Mouse (Mus musculus): Measurements from ENCODE around the gene Mbnl2. TPM values are rescaled to one million over a fixed set of nuclear protein-coding genes. Genes with fewer than 3 reads are reported as not detected.

Mbnl2 gene
- polyA plus RNA-seq, 1 experiment from 2014 or later, result 142 TPM

DNA sequence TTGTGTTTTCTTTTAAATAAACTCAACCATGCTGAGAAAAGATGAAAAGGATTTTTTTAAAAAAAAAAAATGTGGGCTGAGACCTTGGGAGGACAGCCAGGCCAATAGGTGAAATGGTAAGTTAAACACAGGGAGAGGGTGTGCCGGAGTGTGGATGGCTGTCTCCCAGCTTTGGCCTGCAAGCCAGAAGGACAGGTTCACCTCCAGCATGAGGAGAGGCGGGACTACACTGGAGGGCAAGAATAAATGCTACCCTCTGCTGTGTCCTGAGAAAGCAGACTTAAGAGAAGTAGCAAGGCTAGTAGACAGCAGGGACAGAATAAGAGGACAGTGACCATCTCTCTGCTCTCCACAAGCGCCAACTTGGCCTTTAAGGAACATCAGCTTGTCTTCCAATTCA is 130.1 kb downstream of the Mbnl2 start:
- Histone ChIP-seq H3K4me2 (ENCODE audit: low read depth, low read length) (no peak overlapping the region), H3K9me3 (replicated peaks; ENCODE audit: control insufficient read depth, low read length) (no peaks in the 10 kb centered on the region), H3K4me1 (ENCODE audit: control insufficient read depth, insufficient read depth, low read length) (no peaks in the 10 kb centered on the region), H3K27ac (ENCODE audit: low read length) (no peak overlapping the region), H3K4me3 (ENCODE audit: low read length) (no peak overlapping the region), H3K9ac (ENCODE audit: low read length) (no peak overlapping the region), H3K27me3 (ENCODE audit: control insufficient read depth, insufficient read depth, low read length) (no peaks in the 10 kb centered on the region), H3K36me3 (ENCODE audit: control insufficient read depth, insufficient read depth) (peaks cover 33% of the 10 kb centered on the region)
- 72% methylated on average over 3 of the region's 3 CpGs for whole genome bisulfite sequencing
- ATAC-seq (replicated peaks; ENCODE audit: extremely low read depth, insufficient read depth, low FRiP score), result no peak

GRCm38 (mm10) chr14:120406271-120406670 is 130.8 kb downstream of the Mbnl2 start:
- no peak for ATAC-seq (replicated peaks; ENCODE audit: extremely low read depth, insufficient read depth, low FRiP score)
- H3K36me3 ChIP-seq (ENCODE audit: control insufficient read depth, insufficient read depth), result peaks cover 33% of the 10 kb centered on the region
- 64% methylated on average over 6 of the region's 6 CpGs for WGBS

GRCm38 (mm10) chr14:120406820-120407219 is 131.4 kb downstream of the Mbnl2 start:
- WGBS, result 55% methylated on average over 8 of the region's 8 CpGs
- Histone ChIP-seq H3K27me3 (ENCODE audit: control insufficient read depth, insufficient read depth, low read length) (no peaks in the 10 kb centered on the region), H3K4me3 (ENCODE audit: low read length) (no peak overlapping the region), H3K9me3 (replicated peaks; ENCODE audit: control insufficient read depth, low read length) (no peaks in the 10 kb centered on the region), H3K4me1 (ENCODE audit: control insufficient read depth, insufficient read depth, low read length) (no peaks in the 10 kb centered on the region), H3K9ac (ENCODE audit: low read length) (no peak overlapping the region), H3K27ac (ENCODE audit: low read length) (no peak overlapping the region), H3K4me2 (ENCODE audit: low read depth, low read length) (no peak overlapping the region), H3K36me3 (ENCODE audit: control insufficient read depth, insufficient read depth) (peaks cover 34% of the 10 kb centered on the region)
- no peak for ATAC-seq (replicated peaks; ENCODE audit: extremely low read depth, insufficient read depth, low FRiP score)

More at GRCm38 (mm10) chr14:120406271-120406670, 130.8 kb downstream of the Mbnl2 start:
- Histone ChIP-seq H3K4me2 (ENCODE audit: low read depth, low read length) (no peak overlapping the region), H3K9ac (ENCODE audit: low read length) (no peak overlapping the region), H3K9me3 (replicated peaks; ENCODE audit: control insufficient read depth, low read length) (no peaks in the 10 kb centered on the region), H3K4me1 (ENCODE audit: control insufficient read depth, insufficient read depth, low read length) (no peaks in the 10 kb centered on the region), H3K27me3 (ENCODE audit: control insufficient read depth, insufficient read depth, low read length) (no peaks in the 10 kb centered on the region), H3K27ac (ENCODE audit: low read length) (no peak overlapping the region), H3K4me3 (ENCODE audit: low read length) (no peak overlapping the region)

- peaks cover 35% of the 10 kb centered on the region for H3K36me3 ChIP-seq (ENCODE audit: control insufficient read depth, insufficient read depth)
- ATAC-seq (replicated peaks; ENCODE audit: extremely low read depth, insufficient read depth, low FRiP score), result no peak
- no peak overlapping the region for H3K27ac ChIP-seq (ENCODE audit: low read length)
Measured at GRCm38 (mm10) chr14:120409854-120410253, 134.4 kb downstream of the Mbnl2 start.

GRCm38 (mm10) chr14:120416886-120417285 is 141.4 kb downstream of the Mbnl2 start:
- Histone ChIP-seq H3K4me2 (ENCODE audit: low read depth, low read length) (no peak overlapping the region), H3K9me3 (replicated peaks; ENCODE audit: control insufficient read depth, low read length) (no peaks in the 10 kb centered on the region), H3K27me3 (ENCODE audit: control insufficient read depth, insufficient read depth, low read length) (no peaks in the 10 kb centered on the region), H3K27ac (ENCODE audit: low read length) (no peak overlapping the region), H3K4me3 (ENCODE audit: low read length) (no peak overlapping the region), H3K4me1 (ENCODE audit: control insufficient read depth, insufficient read depth, low read length) (no peaks in the 10 kb centered on the region), H3K36me3 (ENCODE audit: control insufficient read depth, insufficient read depth) (peaks cover 33% of the 10 kb centered on the region), H3K9ac (ENCODE audit: low read length) (no peak overlapping the region)
- WGBS, result 60% methylated on average over 9 of the region's 9 CpGs
- ATAC-seq (replicated peaks; ENCODE audit: extremely low read depth, insufficient read depth, low FRiP score), result no peak

More at GRCm38 (mm10) chr14:120409854-120410253, 134.4 kb downstream of the Mbnl2 start:
- H3K4me1 ChIP-seq (ENCODE audit: control insufficient read depth, insufficient read depth, low read length), result no peaks in the 10 kb centered on the region
- no peak overlapping the region for H3K9ac ChIP-seq (ENCODE audit: low read length)
- H3K4me2 ChIP-seq (ENCODE audit: low read depth, low read length), result no peak overlapping the region
- no peaks in the 10 kb centered on the region for H3K27me3 ChIP-seq (ENCODE audit: control insufficient read depth, insufficient read depth, low read length)
- H3K4me3 ChIP-seq (ENCODE audit: low read length), result no peak overlapping the region
- H3K9me3 ChIP-seq (replicated peaks; ENCODE audit: control insufficient read depth, low read length), result no peaks in the 10 kb centered on the region
- 91% methylated on average over 10 of the region's 10 CpGs for WGBS

DNA sequence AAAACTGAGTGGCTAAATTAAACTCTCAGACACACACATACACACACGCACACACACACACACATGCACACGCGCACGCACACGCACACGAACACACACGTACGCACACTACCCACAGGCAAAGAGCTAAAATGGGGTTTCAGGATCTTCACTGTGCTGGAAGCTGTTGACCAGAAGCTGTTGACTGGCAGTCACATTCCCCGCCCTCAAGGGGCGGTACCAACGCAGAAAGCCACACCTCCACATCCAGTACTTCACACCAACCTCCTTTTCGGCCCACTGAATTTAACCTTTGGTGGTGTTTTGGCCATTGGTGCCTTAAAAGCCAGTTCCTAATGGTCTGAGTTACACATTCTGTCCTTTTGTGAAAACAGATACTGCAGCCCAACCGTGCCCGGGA is 143.5 kb downstream of the Mbnl2 start:
- Histone ChIP-seq H3K4me1 (ENCODE audit: control insufficient read depth, insufficient read depth, low read length) (no peaks in the 10 kb centered on the region), H3K36me3 (ENCODE audit: control insufficient read depth, insufficient read depth) (peaks cover 44% of the 10 kb centered on the region), H3K9ac (ENCODE audit: low read length) (no peak overlapping the region), H3K9me3 (replicated peaks; ENCODE audit: control insufficient read depth, low read length) (no peaks in the 10 kb centered on the region), H3K4me3 (ENCODE audit: low read length) (no peak overlapping the region), H3K27ac (ENCODE audit: low read length) (no peak overlapping the region), H3K4me2 (ENCODE audit: low read depth, low read length) (no peak overlapping the region), H3K27me3 (ENCODE audit: control insufficient read depth, insufficient read depth, low read length) (no peaks in the 10 kb centered on the region)
- no peak for ATAC-seq (replicated peaks; ENCODE audit: extremely low read depth, insufficient read depth, low FRiP score)
- 75% methylated on average over 14 of the region's 14 CpGs for WGBS

- Histone ChIP-seq H3K36me3 (ENCODE audit: control insufficient read depth, insufficient read depth) (peaks cover 44% of the 10 kb centered on the region), H3K9ac (ENCODE audit: low read length) (no peak overlapping the region), H3K4me1 (ENCODE audit: control insufficient read depth, insufficient read depth, low read length) (no peaks in the 10 kb centered on the region), H3K27ac (ENCODE audit: low read length) (no peak overlapping the region), H3K4me3 (ENCODE audit: low read length) (no peak overlapping the region), H3K4me2 (ENCODE audit: low read depth, low read length) (no peak overlapping the region), H3K9me3 (replicated peaks; ENCODE audit: control insufficient read depth, low read length) (peaks cover 14% of the 10 kb centered on the region), H3K27me3 (ENCODE audit: control insufficient read depth, insufficient read depth, low read length) (no peaks in the 10 kb centered on the region)
- WGBS, result 79% methylated on average over 5 of the region's 5 CpGs
- no peak for ATAC-seq (replicated peaks; ENCODE audit: extremely low read depth, insufficient read depth, low FRiP score)
Measured at GRCm38 (mm10) chr14:120428497-120428896, 153.0 kb downstream of the Mbnl2 start.

DNA sequence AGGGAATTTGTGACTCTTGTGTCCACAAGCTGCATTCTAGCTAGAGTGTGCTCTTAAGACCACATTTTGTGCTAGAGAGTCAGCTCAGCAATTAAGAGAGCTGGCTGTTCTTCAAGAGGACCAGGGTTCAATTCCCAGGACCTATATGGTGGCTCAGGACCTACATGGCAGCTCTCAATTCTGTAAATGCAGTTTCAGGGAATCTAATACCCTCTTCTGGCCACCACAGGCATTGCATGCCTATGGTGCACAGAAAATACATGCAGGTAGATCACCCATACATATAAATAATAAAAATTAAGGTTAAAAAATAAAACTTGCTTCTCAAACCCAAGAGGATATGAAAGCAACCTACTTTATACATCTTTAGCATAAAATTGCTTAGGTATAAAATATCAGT is 157.3 kb downstream of the Mbnl2 start:
- Histone ChIP-seq H3K9ac (ENCODE audit: low read length) (no peak overlapping the region), H3K4me2 (ENCODE audit: low read depth, low read length) (no peak overlapping the region), H3K27me3 (ENCODE audit: control insufficient read depth, insufficient read depth, low read length) (no peaks in the 10 kb centered on the region), H3K9me3 (replicated peaks; ENCODE audit: control insufficient read depth, low read length) (no peaks in the 10 kb centered on the region), H3K27ac (ENCODE audit: low read length) (no peak overlapping the region), H3K36me3 (ENCODE audit: control insufficient read depth, insufficient read depth) (peaks cover 18% of the 10 kb centered on the region), H3K4me3 (ENCODE audit: low read length) (no peak overlapping the region), H3K4me1 (ENCODE audit: control insufficient read depth, insufficient read depth, low read length) (no peaks in the 10 kb centered on the region)
- ATAC-seq (replicated peaks; ENCODE audit: extremely low read depth, insufficient read depth, low FRiP score), result no peak

DNA sequence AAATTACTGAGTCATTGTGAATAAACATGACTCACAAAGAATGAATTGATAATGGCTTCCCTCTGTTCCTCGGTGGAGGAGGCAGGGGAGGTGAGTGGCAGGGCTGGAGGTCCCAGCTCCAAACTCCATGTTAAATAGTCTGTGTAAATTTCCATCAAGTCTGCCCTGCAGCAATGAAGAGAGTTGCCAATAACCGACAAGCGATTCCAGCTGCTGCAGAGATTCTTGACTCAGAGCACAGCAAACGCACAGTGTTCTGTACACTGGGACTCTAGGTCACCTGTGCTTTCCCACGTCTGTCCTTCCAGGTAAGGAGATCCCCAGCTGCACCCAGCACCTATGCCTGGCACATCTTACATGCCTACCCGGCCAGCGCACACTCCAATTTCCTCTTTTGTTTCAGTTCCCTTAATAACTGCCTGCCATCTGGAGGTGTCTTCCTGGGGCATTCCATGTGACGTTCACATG is 158.5 kb downstream of the Mbnl2 start:
- Histone ChIP-seq H3K27ac (ENCODE audit: low read length) (no peak overlapping the region), H3K4me3 (ENCODE audit: low read length) (no peak overlapping the region), H3K36me3 (ENCODE audit: control insufficient read depth, insufficient read depth) (peaks cover 17% of the 10 kb centered on the region), H3K9me3 (replicated peaks; ENCODE audit: control insufficient read depth, low read length) (no peaks in the 10 kb centered on the region; the same call in 1 of the 2 replicates), H3K4me2 (ENCODE audit: low read depth, low read length) (no peak overlapping the region), H3K9ac (ENCODE audit: low read length) (no peak overlapping the region), H3K27me3 (ENCODE audit: control insufficient read depth, insufficient read depth, low read length) (no peaks in the 10 kb centered on the region), H3K4me1 (ENCODE audit: control insufficient read depth, insufficient read depth, low read length) (no peaks in the 10 kb centered on the region)
- 73% methylated on average over 8 of the region's 8 CpGs for WGBS
- ATAC-seq (replicated peaks; ENCODE audit: extremely low read depth, insufficient read depth, low FRiP score), result no peak
